Mouse (Mus musculus) liver, postnatal 0 days (tissue): ENCODE measurements around the gene Mettl24. TPM values are rescaled to one million over a fixed set of nuclear protein-coding genes. Genes with fewer than 3 reads are reported as not detected.
A peak's percentile ranks its signal among the peaks of the same experiment; 100 is the strongest.

Experiments
- ATAC-seq: fragments of 200-750 bp; cut with Nextera tagmentation; 2 replicates; pipeline ENCODE4 v1.8.0; 2017; ENCODE audit warnings: mild to moderate bottlenecking, moderate library complexity
- DNase-seq: peaks from one replicate; pipeline ENCODE4 v3.0.0-alpha.2; 2016
- H3K27ac ChIP-seq: fragments of 300-500 bp; sonication (generic); 2 replicates; pipeline ENCODE4 v1.5.1; 2014; ENCODE audit warnings: antibody characterized with exemption, moderate library complexity, mild to moderate bottlenecking, low read depth
- H3K27me3 ChIP-seq: fragments of 300-500 bp; sonication (generic); 2 replicates; pipeline ENCODE4 v1.6.1; 2014; ENCODE audit warnings: low read length, control low read depth, mixed read lengths; ENCODE audit not compliant: insufficient read depth
- H3K36me3 ChIP-seq: fragments of 300-500 bp; sonication (generic); replicated peaks from 2 replicates; pipeline ENCODE4 v1.6.1; 2014; ENCODE audit warnings: mild to moderate bottlenecking, control low read depth, low read length, moderate library complexity, mixed read lengths; ENCODE audit not compliant: insufficient read depth
- H3K4me1 ChIP-seq: fragments of 300-500 bp; sonication (generic); 2 replicates; pipeline ENCODE4 v1.6.1; 2014; ENCODE audit warnings: antibody characterized with exemption, mild to moderate bottlenecking, control low read depth; ENCODE audit not compliant: insufficient read depth
- H3K4me2 ChIP-seq: fragments of 300-500 bp; sonication (generic); 2 replicates; pipeline ENCODE4 v1.6.1; 2014; ENCODE audit warnings: low read depth, mild to moderate bottlenecking, low read length, moderate library complexity, mixed read lengths
- H3K4me3 ChIP-seq: fragments of 300-500 bp; sonication (generic); 2 replicates; pipeline ENCODE4 v1.5.1; 2014; ENCODE audit warnings: low read depth, low read length
- H3K9ac ChIP-seq: fragments of 300-500 bp; sonication (generic); replicated peaks from 2 replicates; pipeline ENCODE4 v1.6.1; 2014; ENCODE audit warnings: mild to moderate bottlenecking, moderate library complexity
- H3K9me3 ChIP-seq: fragments of 300-500 bp; sonication (generic); 2 replicates; pipeline ENCODE4 v1.6.1; 2016; ENCODE audit warnings: mild to moderate bottlenecking, control low read depth, low read length, mixed read lengths
- CTCF ChIP-seq: sonication (generic); IDR thresholded peaks from 2 replicates; pipeline ENCODE4 v1.5.1; 2016; ENCODE audit warnings: antibody characterized with exemption, low read depth
- EP300 ChIP-seq: IDR thresholded peaks from 2 replicates; pipeline ENCODE4 v1.6.1; 2016; ENCODE audit warnings: antibody characterized with exemption, low read depth, mild to moderate bottlenecking
- WGBS: fragments of 180-500 bp; shearing (Covaris S2); extraction: QIAGEN DNeasy Blood & Tissue Kit; methylation state at CpG from one replicate; pipeline ENCODE4 v1.1.7; 2014; ENCODE audit not compliant: insufficient replicate concordance; 5-methylcytosine and 5-hydroxymethylcytosine counted together
- polyA plus RNA-seq: library from polyadenylated mRNA; unstranded; fragments of >200 nt; fragmentation: Nextera tagmentation; extraction: Ambion mirVana; gene quantifications from 2 replicates; pipeline ENCODE4 v1.2.1, GENCODE M21; 2015

Mettl24 gene
- polyA plus RNA-seq, 1 experiment from 2014 or later: 0.45 TPM

GRCm38 (mm10) chr10:40678477-40678876 is 4.6 kb upstream of the Mettl24 start:
- H3K4me3 ChIP-seq: no peak overlapping the region
- H3K27me3 ChIP-seq: peaks cover 24% of the 10 kb centered on the region
- no peaks in the 10 kb centered on the region for H3K9me3 ChIP-seq
- TF ChIP-seq EP300 (no peak), CTCF (no peak)
- H3K27ac ChIP-seq: no peak overlapping the region
- 62% methylated on average over 3 of the region's 3 CpGs for WGBS
- peaks cover 6% of the 10 kb centered on the region for H3K4me1 ChIP-seq
- no peaks in the 10 kb centered on the region for H3K36me3 ChIP-seq
- no peak overlapping the region for H3K9ac ChIP-seq
- ATAC-seq: no peak
- DNase-seq: no peak
- no peak overlapping the region for H3K4me2 ChIP-seq

DNA sequence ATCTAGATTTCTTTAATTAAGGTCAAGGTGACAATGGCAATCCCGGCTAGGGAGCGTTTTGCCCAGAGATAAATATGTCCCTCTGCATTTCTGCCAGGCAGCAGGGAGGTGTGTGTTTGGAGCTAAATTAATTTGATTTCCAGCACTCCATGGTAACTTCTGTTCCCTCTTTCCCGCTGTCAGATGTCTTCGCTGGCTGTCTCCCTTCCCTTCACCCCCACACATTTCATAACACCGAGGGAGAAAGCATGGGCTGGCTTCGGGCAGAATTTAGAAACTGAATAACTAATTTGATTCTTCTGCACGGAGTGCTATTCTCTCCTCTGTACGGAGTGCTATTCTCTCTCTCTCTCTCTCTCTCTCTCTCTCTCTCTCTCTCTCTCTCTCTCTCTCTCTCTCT is 612 bp upstream of the Mettl24 start:
- TF ChIP-seq EP300: no peak
- no peak for TF ChIP-seq CTCF
- Histone ChIP-seq H3K4me2 (peak overlapping the region; percentile 83; the same call in 1 of the 2 replicates), H3K4me1 (peaks cover 6% of the 10 kb centered on the region), H3K27ac (no peak overlapping the region), H3K9me3 (no peaks in the 10 kb centered on the region), H3K36me3 (no peaks in the 10 kb centered on the region), H3K4me3 (no peak overlapping the region), H3K9ac (no peak overlapping the region), H3K27me3 (peaks cover 32% of the 10 kb centered on the region)
- ATAC-seq (no peak), DNase-seq (no peak)
- 43% methylated on average over 8 of the region's 8 CpGs for WGBS

- WGBS: 53% methylated on average over 9 of the region's 9 CpGs
- H3K9me3 ChIP-seq: no peaks in the 10 kb centered on the region
- H3K4me1 ChIP-seq: peaks cover 6% of the 10 kb centered on the region
- ATAC-seq (no peak), DNase-seq (no peak)
- no peaks in the 10 kb centered on the region for H3K36me3 ChIP-seq
- H3K4me2 ChIP-seq: peak overlapping the region; percentile 83
- no peak overlapping the region for H3K27ac ChIP-seq
- TF ChIP-seq EP300 (no peak), CTCF (no peak)
- H3K9ac ChIP-seq: no peak overlapping the region
- H3K27me3 ChIP-seq: peaks cover 32% of the 10 kb centered on the region
- H3K4me3 ChIP-seq: 0 out of 2 replicates have a peak overlapping the region, but pooled peaks have one; percentile 51
These were observed 779 bp downstream of the Mettl24 start for GRCm38 (mm10) chr10:40683868-40684253.

GRCm38 (mm10) chr10:40684326-40684725 is 1.2 kb downstream of the Mettl24 start:
- no peak for DNase-seq
- WGBS: 78% methylated on average over 7 of the region's 7 CpGs
- Histone ChIP-seq H3K36me3 (no peaks in the 10 kb centered on the region), H3K4me3 (no peak overlapping the region), H3K27me3 (peaks cover 32% of the 10 kb centered on the region), H3K27ac (no peak overlapping the region), H3K4me2 (no peak overlapping the region), H3K4me1 (peaks cover 6% of the 10 kb centered on the region), H3K9ac (no peak overlapping the region), H3K9me3 (no peaks in the 10 kb centered on the region)
- TF ChIP-seq EP300: no peak
- TF ChIP-seq CTCF: no peak
- ATAC-seq: no peak

DNA sequence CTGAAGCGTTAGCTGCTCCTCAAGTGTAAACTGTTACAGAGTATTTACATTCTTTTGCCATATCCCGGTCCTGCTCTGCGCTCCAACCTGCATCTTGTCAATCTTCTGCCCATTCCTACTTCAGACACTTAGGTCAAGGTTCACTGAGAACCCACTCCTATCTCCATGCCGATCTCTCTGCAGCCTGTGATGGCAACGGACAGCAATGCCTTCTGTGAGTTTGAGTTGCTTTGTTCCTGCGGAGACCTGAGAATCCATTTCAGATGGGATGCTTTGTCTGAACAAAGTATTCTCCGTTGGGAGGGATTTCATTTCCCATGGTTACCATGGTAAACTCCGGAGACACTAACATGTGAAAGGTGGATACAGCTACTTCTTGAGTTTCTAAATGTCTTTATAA is 2.6 kb downstream of the Mettl24 start:
- Histone ChIP-seq H3K4me2 (no peak overlapping the region), H3K9me3 (no peaks in the 10 kb centered on the region), H3K9ac (no peak overlapping the region), H3K27ac (no peak overlapping the region), H3K36me3 (no peaks in the 10 kb centered on the region), H3K27me3 (peaks cover 31% of the 10 kb centered on the region), H3K4me1 (peaks cover 6% of the 10 kb centered on the region), H3K4me3 (no peak overlapping the region)
- ATAC-seq (no peak), DNase-seq (no peak)
- TF ChIP-seq CTCF (no peak), EP300 (no peak)
- 56% methylated on average over 8 of the region's 8 CpGs for WGBS

- TF ChIP-seq CTCF: no peak
- TF ChIP-seq EP300: no peak
- peaks cover 28% of the 10 kb centered on the region for H3K27me3 ChIP-seq
- 77% methylated on average over 4 of the region's 4 CpGs for WGBS
These were observed 3.9 kb downstream of the Mettl24 start for GRCm38 (mm10) chr10:40686976-40687375.

GRCm38 (mm10) chr10:40687407-40687806 is 4.3 kb downstream of the Mettl24 start:
- Histone ChIP-seq H3K27me3 (peaks cover 24% of the 10 kb centered on the region), H3K9ac (no peak overlapping the region), H3K4me2 (no peak overlapping the region), H3K27ac (no peak overlapping the region), H3K9me3 (no peaks in the 10 kb centered on the region), H3K4me1 (peaks cover 6% of the 10 kb centered on the region), H3K4me3 (no peak overlapping the region), H3K36me3 (no peaks in the 10 kb centered on the region)
- no peak for TF ChIP-seq CTCF
- TF ChIP-seq EP300: no peak
- ATAC-seq (no peak), DNase-seq (no peak)
- 61% methylated on average over 2 of the region's 2 CpGs for WGBS

More at GRCm38 (mm10) chr10:40686976-40687375, 3.9 kb downstream of the Mettl24 start:
- H3K36me3 ChIP-seq: no peaks in the 10 kb centered on the region
- H3K9ac ChIP-seq: no peak overlapping the region
- no peak overlapping the region for H3K4me2 ChIP-seq
- peaks cover 6% of the 10 kb centered on the region for H3K4me1 ChIP-seq
- no peak for DNase-seq
- H3K4me3 ChIP-seq: no peak overlapping the region
- no peaks in the 10 kb centered on the region for H3K9me3 ChIP-seq
- H3K27ac ChIP-seq: no peak overlapping the region
- ATAC-seq: no peak
